Mouse (Mus musculus) midbrain, embryonic 16.5 days (tissue): ENCODE data around the gene Sez6l. TPM values are rescaled to one million over a fixed set of nuclear protein-coding genes. Genes with fewer than 3 reads are reported as not detected.

Experiments
- ATAC-seq: fragments of 200-750 bp; cut with Nextera tagmentation; 2 replicates; pipeline ENCODE4 v1.8.0; 2017; ENCODE audit warnings: moderate TSS enrichment
- H3K27ac ChIP-seq: fragments of 300-500 bp; sonication (generic); 2 replicates; pipeline ENCODE4 v1.5.1; 2014; ENCODE audit warnings: mild to moderate bottlenecking, low read length, mixed read lengths
- H3K27me3 ChIP-seq: fragments of 300-500 bp; sonication (generic); 2 replicates; pipeline ENCODE4 v1.6.1; 2014; ENCODE audit warnings: low read depth, low read length, mixed read lengths; ENCODE audit not compliant: control insufficient read depth, insufficient read depth
- H3K36me3 ChIP-seq: fragments of 300-500 bp; sonication (generic); 2 replicates; pipeline ENCODE4 v1.6.1; 2014; ENCODE audit warnings: mild to moderate bottlenecking, low read length, moderate library complexity, mixed read lengths; ENCODE audit not compliant: control insufficient read depth, insufficient read depth
- H3K4me1 ChIP-seq: fragments of 300-500 bp; sonication (generic); 2 replicates; pipeline ENCODE4 v1.6.1; 2014; ENCODE audit warnings: mild to moderate bottlenecking, low read length, mixed read lengths; ENCODE audit not compliant: control insufficient read depth, insufficient read depth
- H3K4me2 ChIP-seq: fragments of 300-500 bp; sonication (generic); 2 replicates; pipeline ENCODE4 v1.6.1; 2014; ENCODE audit warnings: mild to moderate bottlenecking, low read length, mixed read lengths
- H3K4me3 ChIP-seq: fragments of 300-500 bp; sonication (generic); 2 replicates; pipeline ENCODE4 v1.5.1; 2014; ENCODE audit warnings: low read depth, mild to moderate bottlenecking, low read length, moderate library complexity, mixed read lengths
- H3K9ac ChIP-seq: fragments of 300-500 bp; sonication (generic); 2 replicates; pipeline ENCODE4 v1.6.1; 2014; ENCODE audit warnings: low read depth, low read length, mixed read lengths
- H3K9me3 ChIP-seq: fragments of 300-500 bp; sonication (generic); replicated peaks from 2 replicates; pipeline ENCODE4 v1.6.1; 2014; ENCODE audit warnings: mild to moderate bottlenecking, low read length, mixed read lengths; ENCODE audit not compliant: control insufficient read depth, poor library complexity, severe bottlenecking
- WGBS: fragments of 180-500 bp; shearing (Covaris S2); extraction: QIAGEN DNeasy Blood & Tissue Kit; methylation state at CpG from one replicate; pipeline ENCODE4 v1.1.7; 2014; 5-methylcytosine and 5-hydroxymethylcytosine counted together
- polyA plus RNA-seq: library from polyadenylated mRNA; unstranded; fragments of >200 nt; fragmentation: Nextera tagmentation; extraction: Ambion mirVana; gene quantifications from 2 replicates; pipeline ENCODE4 v1.2.1, GENCODE M21; 2015

The Sez6l gene
- polyA plus RNA-seq, 1 experiment from 2014 or later, result 72.9 TPM

- peaks cover 11% of the 10 kb centered on the region for H3K36me3 ChIP-seq
- no peaks in the 10 kb centered on the region for H3K27me3 ChIP-seq
- no peaks in the 10 kb centered on the region for H3K9me3 ChIP-seq
- no peak overlapping the region for H3K9ac ChIP-seq
- no peak overlapping the region for H3K27ac ChIP-seq
- H3K4me1 ChIP-seq, result no peaks in the 10 kb centered on the region; the same call in 1 of the 2 replicates
- ATAC-seq, result no peak
- no peak overlapping the region for H3K4me2 ChIP-seq
- 47% methylated on average over 3 of the region's 3 CpGs for WGBS
- H3K4me3 ChIP-seq, result no peak overlapping the region
Measured at GRCm38 (mm10) chr5:112459903-112460302, 117.1 kb downstream of the Sez6l start.

DNA sequence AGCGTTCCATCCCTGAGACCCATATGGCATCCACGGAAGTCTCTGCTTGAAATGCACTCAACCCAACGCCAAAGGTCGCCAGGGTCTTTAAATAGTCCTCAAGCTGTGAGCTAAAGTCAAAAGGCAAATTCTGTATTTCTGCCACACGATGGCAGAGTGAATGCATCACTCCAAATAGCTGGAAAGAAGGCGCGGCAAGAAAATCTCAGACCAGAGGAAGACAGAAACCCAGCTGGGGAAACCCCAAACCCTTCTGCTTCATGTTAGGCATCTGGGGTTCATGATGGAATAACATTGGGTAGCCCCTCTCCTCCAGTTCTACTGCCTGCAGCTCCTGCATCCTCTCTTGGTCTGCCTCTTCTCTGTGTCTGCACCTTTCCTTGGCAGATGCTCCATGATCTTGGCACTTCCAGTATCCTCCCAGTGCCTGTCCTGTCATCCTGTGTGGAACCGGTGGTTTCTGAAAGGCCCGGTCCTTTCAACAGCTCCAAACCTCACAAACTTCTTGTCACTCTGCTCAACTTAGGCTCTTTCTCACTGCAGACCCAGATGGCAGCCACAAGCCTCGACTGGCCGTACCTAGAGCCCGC, 121.9 kb downstream of the Sez6l start:
- H3K9ac ChIP-seq, result no peak overlapping the region
- no peak for ATAC-seq
- H3K27ac ChIP-seq, result no peak overlapping the region
- no peak overlapping the region for H3K4me2 ChIP-seq
- no peaks in the 10 kb centered on the region; the same call in 1 of the 2 replicates for H3K4me1 ChIP-seq
- peaks cover 8% of the 10 kb centered on the region for H3K36me3 ChIP-seq
- no peaks in the 10 kb centered on the region for H3K9me3 ChIP-seq
- WGBS, result 63% methylated on average over 12 of the region's 12 CpGs
- H3K4me3 ChIP-seq, result no peak overlapping the region
- H3K27me3 ChIP-seq, result no peaks in the 10 kb centered on the region

DNA sequence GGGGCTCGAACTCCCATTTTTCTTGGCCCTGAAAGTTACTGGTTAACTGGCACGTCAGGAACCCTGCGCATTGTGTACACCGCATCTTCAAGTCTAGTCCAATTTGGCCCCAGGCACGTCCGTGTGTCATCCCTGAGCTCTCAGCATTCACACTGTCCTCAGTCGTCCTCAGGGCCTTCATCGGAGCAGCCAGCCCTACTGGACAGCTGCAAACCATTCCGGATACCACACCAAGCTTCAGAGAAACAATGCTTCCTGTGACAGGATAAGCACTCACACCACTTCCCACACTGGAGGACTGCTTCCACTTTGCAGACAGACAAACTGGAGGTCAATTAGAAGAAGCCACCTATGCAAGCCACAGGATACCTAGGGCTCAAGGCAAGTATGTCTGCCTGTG, 123.9 kb downstream of the Sez6l start:
- 86% methylated on average over 9 of the region's 9 CpGs for WGBS
- Histone ChIP-seq H3K27ac (no peak overlapping the region), H3K9ac (no peak overlapping the region), H3K36me3 (peaks cover 11% of the 10 kb centered on the region), H3K9me3 (no peaks in the 10 kb centered on the region), H3K27me3 (no peaks in the 10 kb centered on the region), H3K4me1 (no peaks in the 10 kb centered on the region), H3K4me3 (no peak overlapping the region), H3K4me2 (no peak overlapping the region)
- no peak for ATAC-seq

DNA sequence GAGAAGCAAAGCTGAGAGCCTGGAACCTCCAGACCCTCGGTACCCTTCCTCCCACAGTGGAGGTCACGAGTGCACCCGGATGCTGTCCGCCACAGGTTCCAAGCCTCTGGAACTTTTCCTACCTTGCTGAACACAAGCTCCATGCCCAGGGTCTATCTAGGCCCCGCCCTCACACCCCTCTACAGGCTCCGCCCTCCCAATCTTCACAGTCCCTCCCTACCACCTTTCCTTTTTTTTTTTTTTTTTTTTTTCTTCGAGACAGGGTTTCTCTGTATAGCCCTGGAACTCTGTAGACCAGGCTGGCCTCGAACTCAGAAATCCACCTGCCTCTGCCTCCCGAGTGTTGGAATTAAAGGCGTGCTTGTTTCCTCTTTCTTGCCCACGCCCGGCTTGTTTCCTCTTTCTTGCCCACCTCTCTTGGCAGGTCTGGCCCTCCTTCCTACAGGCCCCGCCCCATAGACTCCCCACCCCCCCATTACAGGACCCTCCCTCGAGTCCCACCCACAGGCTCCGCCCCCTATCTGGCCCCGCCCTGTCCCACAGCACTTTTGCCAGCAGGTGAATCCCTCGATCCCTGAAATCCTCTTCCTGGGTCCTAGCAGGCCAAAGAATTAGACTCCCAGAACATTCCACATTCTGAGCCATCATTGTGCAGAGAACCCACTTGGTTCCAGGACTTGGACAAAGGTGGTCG, 128.1 kb downstream of the Sez6l start, which contains the start of gene Gm6588:
Gene Gm6588, plus strand, starts transcription at position 680 of the 694 bp plus-strand sequence.
- no peak within 1 kb of the TSS for H3K27ac ChIP-seq
- peaks cover 7% of the 10 kb centered on the region; the same call in 1 of the 2 replicates for H3K36me3 ChIP-seq
- H3K9me3 ChIP-seq, result no peaks in the 10 kb centered on the region
- H3K9ac ChIP-seq, result no peak within 1 kb of the TSS
- no peak for ATAC-seq
- no peak within 1 kb of the TSS for H3K4me3 ChIP-seq
- no peaks in the 10 kb centered on the region for H3K27me3 ChIP-seq
- WGBS, result 72% methylated on average over 18 of the region's 18 CpGs
- no peak within 1 kb of the TSS for H3K4me2 ChIP-seq
- no peaks in the 10 kb centered on the region for H3K4me1 ChIP-seq

- no peak overlapping the region for H3K9ac ChIP-seq
- H3K4me3 ChIP-seq, result no peak overlapping the region
- WGBS, result 56% methylated on average over 10 of the region's 10 CpGs
- no peaks in the 10 kb centered on the region for H3K4me1 ChIP-seq
- no peak overlapping the region for H3K27ac ChIP-seq
- ATAC-seq, result no peak
- H3K36me3 ChIP-seq, result no peaks in the 10 kb centered on the region
- no peak overlapping the region for H3K4me2 ChIP-seq
- no peaks in the 10 kb centered on the region for H3K27me3 ChIP-seq
- H3K9me3 ChIP-seq, result no peaks in the 10 kb centered on the region
Measured at GRCm38 (mm10) chr5:112438535-112438934, 138.4 kb downstream of the Sez6l start.

- Histone ChIP-seq H3K27ac (peak overlapping the region; percentile 24; the same call in 1 of the 2 replicates), H3K9ac (peak overlapping the region; percentile 27; the same call in 1 of the 2 replicates), H3K4me2 (no peak overlapping the region), H3K36me3 (no peaks in the 10 kb centered on the region), H3K4me3 (no peak overlapping the region), H3K9me3 (no peaks in the 10 kb centered on the region), H3K4me1 (peaks cover 4% of the 10 kb centered on the region), H3K27me3 (no peaks in the 10 kb centered on the region)
- under 1% methylated on average over 8 of the region's 8 CpGs for WGBS
- peak; percentile 34; the same call in 1 of the 2 replicates for ATAC-seq
Measured at GRCm38 (mm10) chr5:112433004-112433403, 144.0 kb downstream of the Sez6l start.

- H3K36me3 ChIP-seq, result no peaks in the 10 kb centered on the region
- H3K27ac ChIP-seq, result no peak overlapping the region
- ATAC-seq, result no peak
- peaks cover 4% of the 10 kb centered on the region for H3K4me1 ChIP-seq
- H3K4me2 ChIP-seq, result no peak overlapping the region
- H3K27me3 ChIP-seq, result no peaks in the 10 kb centered on the region
- WGBS, result 53% methylated on average over 5 of the region's 5 CpGs
- H3K9ac ChIP-seq, result no peak overlapping the region
- H3K9me3 ChIP-seq, result no peaks in the 10 kb centered on the region
- H3K4me3 ChIP-seq, result no peak overlapping the region
Measured at GRCm38 (mm10) chr5:112432033-112432432, 145.0 kb downstream of the Sez6l start.

DNA sequence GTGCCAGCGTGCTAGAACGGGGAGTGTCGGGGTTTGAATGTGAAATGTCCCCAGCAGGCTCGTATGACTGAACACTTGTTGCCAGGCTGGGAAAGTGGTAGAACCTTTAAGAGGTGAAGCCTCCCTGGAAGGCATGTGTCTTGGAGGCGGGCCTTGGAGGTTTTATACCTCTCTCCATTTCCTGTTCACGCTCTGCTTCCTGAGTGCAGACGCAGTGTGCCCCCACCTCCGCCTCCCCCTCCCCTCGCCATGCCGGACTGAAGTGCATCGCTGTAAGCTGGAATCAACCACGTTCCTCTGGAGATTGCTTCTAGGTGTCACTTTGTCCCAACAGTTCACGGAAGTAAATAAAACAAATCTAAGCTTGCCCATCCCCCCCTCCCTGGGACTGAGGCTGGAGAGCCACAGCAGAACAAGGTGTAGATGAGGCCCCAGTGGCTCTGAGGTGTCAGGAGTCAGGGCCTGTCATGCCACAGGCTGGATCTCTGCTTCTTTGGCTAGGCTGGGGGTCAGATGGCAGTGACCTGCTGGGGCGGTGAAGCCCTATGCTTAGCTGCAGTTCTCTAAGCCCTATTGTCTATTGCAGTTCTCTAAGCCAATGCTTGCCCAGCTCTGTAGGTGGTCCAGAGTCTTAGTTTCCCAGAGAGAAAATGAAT, 145.7 kb downstream of the Sez6l start:
- ATAC-seq, result no peak
- no peak overlapping the region for H3K4me2 ChIP-seq
- no peaks in the 10 kb centered on the region for H3K36me3 ChIP-seq
- no peak overlapping the region for H3K27ac ChIP-seq
- H3K4me3 ChIP-seq, result no peak overlapping the region
- H3K4me1 ChIP-seq, result peaks cover 4% of the 10 kb centered on the region
- no peaks in the 10 kb centered on the region for H3K9me3 ChIP-seq
- H3K27me3 ChIP-seq, result no peaks in the 10 kb centered on the region
- no peak overlapping the region for H3K9ac ChIP-seq
- 17% methylated on average over 14 of the region's 14 CpGs for WGBS

GRCm38 (mm10) chr5:112428944-112429343, 148.0 kb downstream of the Sez6l start:
- peak overlapping the region; percentile 39 for H3K4me2 ChIP-seq
- H3K9ac ChIP-seq, result peak overlapping the region; percentile 41; the same call in 1 of the 2 replicates
- H3K36me3 ChIP-seq, result no peaks in the 10 kb centered on the region
- no peaks in the 10 kb centered on the region for H3K9me3 ChIP-seq
- ATAC-seq, result peak; percentile 37; the same call in 1 of the 2 replicates
- 0 out of 2 replicates have a peak, but pooled peaks cover 2% of the 10 kb centered on the region for H3K27me3 ChIP-seq
- H3K4me1 ChIP-seq, result peaks cover 4% of the 10 kb centered on the region
- H3K27ac ChIP-seq, result peak overlapping the region; percentile 42
- WGBS, result 10% methylated on average over 19 of the region's 19 CpGs
- no peak overlapping the region; the same call in 1 of the 2 replicates for H3K4me3 ChIP-seq
